Mouse (Mus musculus): ENCODE measurements around the gene Rab19. TPM values are rescaled to one million over a fixed set of nuclear protein-coding genes. Genes with fewer than 3 reads are reported as not detected.

The Rab19 gene
- total and polyA plus RNA-seq, 3 experiments: 0.10 TPM; not detected in 2

DNA sequence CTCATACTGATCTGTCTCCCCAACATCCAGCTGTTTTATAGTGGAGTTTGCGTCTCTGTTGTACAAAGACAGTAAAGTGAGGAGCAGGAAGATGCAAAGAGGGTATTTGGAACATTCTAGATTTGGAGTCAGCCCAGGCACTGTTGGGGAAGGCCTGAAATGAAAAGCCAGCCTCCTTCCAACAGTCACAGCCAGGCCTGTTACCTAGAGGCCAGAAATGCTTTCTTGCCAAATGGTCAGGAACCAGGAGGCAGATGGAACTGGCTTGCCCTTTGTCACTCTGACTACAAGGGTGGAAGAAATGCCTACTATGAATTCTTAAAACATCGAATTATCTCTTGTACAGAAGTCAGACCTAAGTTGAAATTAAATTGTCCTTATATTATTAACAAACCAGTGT lies 9.0 kb downstream of the Rab19 start:
- no peaks in the 10 kb centered on the region for H3K9me3 ChIP-seq (replicated peaks; ENCODE audit: insufficient read depth, low read length)
- no peak for DNase-seq (ENCODE audit: low read depth, low spot score)
- no peak for TF ChIP-seq USF1 (IDR thresholded peaks at IDR 0.05; ENCODE audit: low read depth, low read length)
- TF ChIP-seq RAD21 (IDR thresholded peaks at IDR 0.05; ENCODE audit: low read depth, low read length): no peak
- TF ChIP-seq NRF1 (IDR thresholded peaks at IDR 0.05; ENCODE audit: insufficient read depth, low read depth, low read length, poor library complexity, severe bottlenecking): no peak
- TF ChIP-seq EP300 (IDR thresholded peaks at IDR 0.05; ENCODE audit: low read depth in 1 of 2, low read length in 2 of 2): no peak
- TF ChIP-seq MAFK (IDR thresholded peaks at IDR 0.05; ENCODE audit: borderline replicate concordance, low read depth, low read length): no peak
- no peak for TF ChIP-seq MYB (IDR thresholded peaks at IDR 0.05; ENCODE audit: low read depth, low read length)
- no peak for TF ChIP-seq MXI1 (IDR thresholded peaks at IDR 0.05; ENCODE audit: low read depth, low read length)
- no peak for TF ChIP-seq ELF1 (IDR thresholded peaks at IDR 0.05; ENCODE audit: low read depth, low read length)
- no peak for TF ChIP-seq MAX (IDR thresholded peaks at IDR 0.05; ENCODE audit: low read length)
- no peak for TF ChIP-seq ETS1 (IDR thresholded peaks at IDR 0.05; ENCODE audit: low read depth, low read length)
- no peak for TF ChIP-seq MAZ (IDR thresholded peaks at IDR 0.05; ENCODE audit: low read depth, low read length)
- no peak for TF ChIP-seq HCFC1 (IDR thresholded peaks at IDR 0.05; ENCODE audit: low read depth, low read length)
- no peak for TF ChIP-seq SIN3A (IDR thresholded peaks at IDR 0.05; ENCODE audit: low read length)
- no peak for TF ChIP-seq CHD2 (IDR thresholded peaks at IDR 0.05; ENCODE audit: low read length)
- no peak for TF ChIP-seq TAL1 (IDR thresholded peaks at IDR 0.05; ENCODE audit: low read length)
- no peaks in the 10 kb centered on the region for H3K27me3 ChIP-seq (ENCODE audit: control insufficient read depth in 1 of 2, insufficient read depth in 2 of 2, low read length in 2 of 2)
- no peak overlapping the region for H3K4me3 ChIP-seq (ENCODE audit: control insufficient read depth in 1 of 2, insufficient read depth in 1 of 2, low read depth in 2 of 2, low read length in 2 of 2)
- H3K36me3 ChIP-seq (ENCODE audit: control insufficient read depth in 1 of 2, insufficient read depth in 2 of 2, low read length in 2 of 2): no peaks in the 10 kb centered on the region
- no peaks in the 10 kb centered on the region for H3K79me2 ChIP-seq (ENCODE audit: control insufficient read depth, insufficient read depth, low read length, poor library complexity)
- H3K4me1 ChIP-seq (ENCODE audit: control insufficient read depth in 1 of 2, insufficient read depth in 2 of 2, low read length in 2 of 2): no peaks in the 10 kb centered on the region; a peak in 1 of 4 replicates
- no peak overlapping the region for H3K9ac ChIP-seq (ENCODE audit: control insufficient read depth, low read depth, low read length, poor library complexity, severe bottlenecking)
- H3K27ac ChIP-seq (ENCODE audit: control insufficient read depth, low read depth, low read length): no peak overlapping the region

DNA sequence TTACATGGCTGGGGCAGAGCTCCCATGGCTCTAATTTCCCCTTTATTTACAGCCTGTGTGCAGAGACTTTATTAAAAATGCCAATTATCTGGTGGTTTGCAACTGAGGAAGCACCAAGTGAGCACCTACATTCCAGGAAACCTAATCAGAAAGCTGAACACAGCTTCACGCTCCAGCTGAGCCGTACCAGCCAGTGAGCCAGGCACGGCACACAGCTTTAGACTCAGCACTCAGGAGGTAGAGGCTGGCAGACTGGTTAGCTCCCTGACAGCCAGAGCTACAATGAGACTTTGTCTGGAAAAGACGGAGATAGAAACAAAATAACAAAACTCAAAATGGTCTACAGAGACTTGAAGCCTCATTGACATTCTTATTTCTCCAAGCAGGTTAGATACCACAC lies 14.5 kb downstream of the Rab19 start:
- Histone ChIP-seq H3K4me3 (ENCODE audit: control insufficient read depth in 1 of 2, insufficient read depth in 1 of 2, low read depth in 2 of 2, low read length in 2 of 2) (no peak overlapping the region), H3K79me2 (ENCODE audit: control insufficient read depth, insufficient read depth, low read length, poor library complexity) (no peaks in the 10 kb centered on the region), H3K36me3 (ENCODE audit: control insufficient read depth in 1 of 2, insufficient read depth in 2 of 2, low read length in 2 of 2) (no peaks in the 10 kb centered on the region), H3K27me3 (ENCODE audit: control insufficient read depth in 1 of 2, insufficient read depth in 2 of 2, low read length in 2 of 2) (no peaks in the 10 kb centered on the region), H3K9me3 (replicated peaks; ENCODE audit: insufficient read depth, low read length) (no peaks in the 10 kb centered on the region), H3K4me1 (ENCODE audit: control insufficient read depth in 1 of 2, insufficient read depth in 2 of 2, low read length in 2 of 2) (no peaks in the 10 kb centered on the region), H3K27ac (ENCODE audit: control insufficient read depth, low read depth, low read length) (no peak overlapping the region), H3K9ac (ENCODE audit: control insufficient read depth, low read depth, low read length, poor library complexity, severe bottlenecking) (no peak overlapping the region)
- DNase-seq (ENCODE audit: low read depth, low spot score): no peak
- no peak for TF ChIP-seq TBP (IDR thresholded peaks at IDR 0.05; ENCODE audit: low read depth, low read length)
- TF ChIP-seq NELFE (IDR thresholded peaks at IDR 0.05; ENCODE audit: low read depth, low read length): no peak

All from MEL (cell line).